Mouse (Mus musculus) gonadal fat pad, adult 2 months (tissue): ENCODE results near the gene Hbs1l. TPM values are rescaled to one million over a fixed set of nuclear protein-coding genes. Genes with fewer than 3 reads are reported as not detected.

Experiments
- DNase-seq: peaks from one replicate; pipeline ENCODE4 v3.0.0-alpha.2; 2012; ENCODE audit warnings: low read depth
- polyA plus RNA-seq: library from polyadenylated mRNA; depleted of rRNA; stranded (reverse); fragments of >200 nt; gene quantifications from 2 replicates; pipeline ENCODE4 v1.2.3, GENCODE M21; 2012; rRNA removed

Hbs1l gene
- polyA plus RNA-seq, result 15.2 and 17.4 TPM in 2 replicates

DNA sequence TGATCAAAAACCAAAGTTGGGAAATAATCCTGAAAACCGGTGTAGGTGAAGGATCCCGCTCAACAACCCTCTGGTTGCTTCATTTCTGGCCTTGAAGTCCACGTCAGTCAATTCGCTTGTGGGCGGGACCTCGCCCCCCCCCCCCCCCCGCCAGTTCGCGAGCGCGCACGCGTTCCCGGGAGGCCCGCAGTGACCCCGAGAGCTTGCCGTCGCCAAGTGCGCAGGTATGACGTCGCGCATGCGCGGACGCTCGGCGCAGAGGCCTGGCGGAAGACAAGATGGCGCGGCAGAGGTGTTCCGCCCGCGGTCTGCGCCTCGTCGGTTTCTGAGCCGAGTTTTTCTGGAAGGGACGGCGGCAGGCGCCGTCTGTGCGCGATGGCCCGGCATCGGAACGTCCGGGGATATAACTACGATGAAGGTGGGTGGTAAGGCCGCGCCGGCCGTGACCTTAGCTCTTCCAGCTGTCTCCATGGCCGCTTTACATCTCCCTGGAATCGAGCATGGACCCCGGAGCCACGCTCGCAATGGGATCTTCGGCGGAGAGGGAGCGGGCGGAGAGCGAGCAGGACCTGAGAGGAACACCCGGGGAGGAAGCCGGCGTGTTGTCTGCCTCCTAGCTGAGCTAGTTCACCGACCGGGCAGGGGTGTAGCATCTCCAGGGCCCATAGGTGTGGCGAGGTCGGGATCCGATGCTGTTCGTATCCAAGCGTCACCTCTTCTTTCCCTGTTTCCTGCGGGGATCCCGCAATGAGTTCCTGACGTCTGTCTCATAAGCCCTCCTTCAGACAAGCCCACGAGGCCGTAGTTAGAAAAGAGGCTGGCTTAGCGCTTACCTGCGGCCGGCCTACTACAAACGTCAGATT is at the start of gene Hbs1l:
Hbs1l (plus strand) TSS at position 221 of the 863 bp plus-strand sequence.
- DNase-seq, result no peak

DNA sequence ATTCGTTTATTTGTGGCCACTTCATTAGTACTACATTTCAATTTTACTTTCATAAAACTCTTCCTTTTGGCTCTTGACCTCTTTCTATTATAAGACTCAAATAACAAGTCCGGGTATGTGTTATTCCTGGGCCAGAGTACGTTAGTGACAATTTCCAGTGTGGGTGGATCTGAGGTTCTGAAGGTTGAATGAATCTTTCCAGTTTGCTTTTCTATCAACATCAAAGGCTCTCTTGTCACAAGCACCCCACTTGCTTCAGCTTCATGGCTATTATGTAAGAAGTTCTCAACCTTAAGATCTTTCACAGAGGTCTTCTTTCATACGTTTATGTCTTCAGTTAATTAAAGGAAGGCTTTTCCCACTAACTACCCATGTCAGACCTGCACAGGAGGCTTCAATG is 47.2 kb upstream of the Hbs1l start:
- no peak for DNase-seq

DNA sequence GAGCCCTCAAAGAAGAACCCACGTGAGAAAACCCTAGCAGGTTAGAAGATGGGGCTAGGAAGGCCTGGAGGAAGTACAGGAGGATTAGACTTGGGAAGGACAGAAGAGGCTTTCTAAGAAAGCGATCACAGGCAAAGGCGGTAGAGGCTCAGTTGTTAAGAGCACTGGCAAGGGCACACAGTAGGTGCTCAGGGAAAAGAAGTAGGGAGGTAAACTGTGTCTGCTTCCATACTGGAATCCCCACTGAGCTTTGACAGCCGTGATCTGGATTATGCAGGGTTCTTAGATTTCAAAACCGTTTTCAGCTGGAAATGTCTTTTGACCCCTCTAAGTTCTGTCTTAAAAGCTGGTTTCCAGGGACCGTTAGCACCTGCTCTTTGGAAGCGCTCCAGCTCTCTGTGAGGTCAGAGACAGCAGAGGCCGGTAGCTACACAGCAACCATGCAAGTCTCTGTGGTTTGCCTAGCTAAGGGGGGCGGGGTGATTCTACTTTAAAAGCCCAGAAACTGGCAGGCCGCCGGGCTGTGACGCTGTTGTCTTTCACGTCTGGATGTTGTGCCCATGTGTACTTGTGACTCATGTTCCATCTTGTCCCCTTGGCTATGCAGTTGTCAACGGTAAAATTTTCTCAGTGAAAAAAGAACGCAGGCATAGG is 43.8 kb upstream of the Hbs1l start:
- no peak for DNase-seq

DNA sequence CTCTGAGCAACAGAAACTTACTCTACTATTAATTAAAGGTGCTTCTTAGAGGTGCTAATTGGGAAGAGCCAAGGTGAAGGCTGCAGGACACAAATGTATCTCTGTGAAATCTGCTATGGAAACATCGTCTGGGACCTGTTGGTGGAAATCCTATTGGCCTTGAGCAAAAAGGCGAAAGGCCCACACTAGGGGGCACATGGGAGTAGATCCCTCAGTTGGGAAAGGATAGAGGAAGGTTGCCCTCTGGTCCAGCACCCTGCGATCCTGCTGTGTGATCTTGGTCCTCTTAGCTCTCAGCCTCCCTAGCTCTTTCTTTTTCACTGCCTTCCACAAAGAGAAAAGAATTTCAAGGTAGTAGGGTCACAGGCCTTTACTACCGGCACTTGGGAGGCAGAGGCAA is 43.0 kb upstream of the Hbs1l start:
- DNase-seq, result no peak

DNA sequence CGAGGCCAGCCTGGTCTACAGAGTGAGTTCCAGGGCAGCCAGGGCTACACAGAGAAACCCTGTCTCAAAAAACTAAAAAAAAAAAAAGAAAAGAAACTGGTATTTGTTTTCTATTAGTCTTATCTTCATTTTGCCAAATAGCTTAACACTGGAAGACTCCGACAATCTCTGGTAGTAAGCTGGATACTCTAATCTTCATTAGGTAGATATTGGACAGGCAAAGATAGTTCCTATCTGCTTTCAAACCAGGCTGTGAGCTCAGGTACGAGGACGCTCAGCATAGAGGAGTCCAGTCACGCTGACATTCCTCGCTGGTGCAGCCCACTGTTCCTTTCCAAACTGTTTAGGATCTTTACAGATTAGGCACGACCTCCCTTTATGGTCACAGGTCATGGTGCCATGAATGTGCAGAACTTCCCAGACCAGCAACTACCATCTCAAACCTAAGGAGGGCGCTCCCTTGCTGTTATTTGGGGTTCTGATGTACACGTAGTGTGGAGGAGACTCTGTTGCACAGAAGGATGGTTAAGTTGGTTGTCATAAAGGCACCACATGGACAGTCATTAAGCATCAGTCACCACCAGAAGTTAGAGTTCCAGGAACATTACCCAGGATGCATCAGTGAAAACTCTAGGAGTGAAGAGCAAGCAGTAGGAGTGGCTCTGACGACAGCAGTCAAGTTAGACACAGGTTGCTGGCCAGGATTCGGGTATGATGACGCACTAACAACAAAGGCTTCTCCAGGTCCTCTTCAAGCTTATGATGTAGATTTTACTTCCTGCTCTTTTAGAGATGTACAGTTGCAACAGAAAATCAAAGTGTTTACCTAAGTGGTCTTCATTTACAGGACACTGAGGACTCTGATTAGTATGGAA is 41.3 kb upstream of the Hbs1l start:
- no peak for DNase-seq

DNA sequence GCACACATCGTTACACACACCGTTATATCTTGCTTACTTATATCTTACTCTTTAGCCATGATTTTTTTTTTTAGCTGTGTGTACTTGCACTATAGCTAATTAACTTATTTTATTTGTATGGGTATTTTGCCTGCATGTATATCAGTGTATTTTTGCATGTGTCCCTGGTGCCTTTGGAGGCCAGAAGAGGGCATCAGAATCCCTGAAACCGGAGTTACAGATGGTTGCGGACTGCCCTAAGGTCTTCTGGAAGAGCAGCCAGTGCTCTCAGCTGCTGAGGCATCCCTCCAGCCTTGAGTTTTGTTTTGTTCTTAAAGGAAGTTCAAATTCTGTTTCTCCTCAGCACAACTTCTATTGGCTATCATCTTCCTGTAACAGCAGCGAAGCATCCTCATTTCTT is 38.5 kb upstream of the Hbs1l start:
- DNase-seq, result no peak

DNA sequence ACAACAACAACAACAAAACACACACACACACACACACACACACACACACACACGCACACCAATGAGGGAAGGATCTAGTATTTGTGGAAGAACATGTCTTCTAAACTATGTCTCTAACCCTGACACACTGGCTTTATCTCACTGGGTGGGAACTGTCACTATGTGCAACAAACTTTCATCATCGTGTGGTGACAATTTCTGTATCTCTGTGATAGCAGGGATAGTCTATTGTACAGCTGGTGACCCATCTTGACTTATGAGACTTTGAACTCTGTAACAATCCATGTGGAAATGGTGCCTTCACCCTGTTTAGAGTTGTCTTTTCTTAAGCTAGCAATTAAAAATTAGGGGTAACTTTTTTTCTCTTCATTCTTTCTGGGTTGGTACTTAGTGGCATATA is 36.1 kb upstream of the Hbs1l start:
- no peak for DNase-seq

DNA sequence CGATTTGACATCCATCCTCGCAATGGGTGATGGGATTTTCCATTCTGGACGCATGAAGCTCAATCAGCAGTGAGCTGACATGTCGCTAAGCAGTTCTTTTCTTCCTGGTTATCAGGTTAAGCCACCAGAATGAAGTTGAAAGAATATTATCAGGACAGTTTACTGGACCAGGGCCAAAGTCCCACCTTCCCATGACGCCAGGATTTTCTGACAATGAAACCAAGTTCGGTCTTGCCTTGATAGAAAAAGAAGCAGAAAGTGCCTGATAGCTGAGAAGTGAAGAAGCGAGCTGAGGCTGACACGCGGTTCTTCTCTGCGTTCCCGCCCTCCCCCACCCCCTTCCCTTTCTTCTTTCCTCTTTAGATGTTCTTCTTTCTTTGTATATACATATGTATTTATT is 30.6 kb upstream of the Hbs1l start:
- DNase-seq, result no peak

DNA sequence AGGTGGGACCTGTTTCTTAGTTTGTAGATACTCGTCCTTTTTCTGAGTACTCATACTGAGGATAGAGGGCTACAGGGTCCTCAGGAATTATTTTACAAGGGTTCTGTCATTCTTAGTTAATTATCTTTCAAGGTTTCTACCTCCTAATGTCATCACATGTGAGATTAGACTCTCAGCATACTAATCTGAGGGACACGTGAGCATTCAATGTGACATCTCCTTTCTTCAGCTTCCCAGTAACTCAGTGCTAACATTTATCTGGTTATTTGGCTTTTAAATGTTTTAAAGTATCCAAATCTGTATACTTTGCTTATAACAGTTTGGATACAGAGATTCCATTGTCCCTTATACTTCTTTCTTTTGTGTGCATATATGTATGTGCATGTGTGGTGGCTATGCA is 28.3 kb upstream of the Hbs1l start:
- no peak for DNase-seq

DNA sequence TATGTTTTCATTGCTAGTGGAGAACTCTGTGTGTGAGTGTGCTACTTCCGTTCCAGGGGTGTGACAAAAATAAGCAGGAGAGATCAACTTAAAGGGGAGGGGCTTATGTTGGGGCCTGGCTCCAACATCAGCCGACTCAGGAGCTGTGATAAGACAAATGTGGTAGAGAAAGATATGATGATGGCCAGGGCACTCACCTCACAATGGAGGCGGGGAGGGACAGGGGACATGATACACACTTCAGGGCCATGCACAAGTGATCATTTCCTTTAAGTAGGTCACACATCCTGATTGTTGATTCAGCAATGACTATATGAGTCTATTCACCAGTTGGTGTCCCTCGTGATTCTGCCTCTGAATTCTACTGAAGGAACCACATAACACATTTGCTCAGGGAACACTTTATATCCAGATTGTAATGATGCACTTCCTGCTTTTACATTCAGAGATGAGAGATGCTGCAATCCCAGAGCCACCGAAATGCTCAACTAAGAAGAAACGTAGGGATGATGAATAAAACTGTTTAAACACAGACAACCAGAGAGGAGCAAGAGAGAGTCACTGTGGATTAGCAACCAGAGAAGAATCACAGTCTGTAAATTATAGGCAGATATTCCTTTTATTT is 26.9 kb upstream of the Hbs1l start:
- no peak for DNase-seq

DNA sequence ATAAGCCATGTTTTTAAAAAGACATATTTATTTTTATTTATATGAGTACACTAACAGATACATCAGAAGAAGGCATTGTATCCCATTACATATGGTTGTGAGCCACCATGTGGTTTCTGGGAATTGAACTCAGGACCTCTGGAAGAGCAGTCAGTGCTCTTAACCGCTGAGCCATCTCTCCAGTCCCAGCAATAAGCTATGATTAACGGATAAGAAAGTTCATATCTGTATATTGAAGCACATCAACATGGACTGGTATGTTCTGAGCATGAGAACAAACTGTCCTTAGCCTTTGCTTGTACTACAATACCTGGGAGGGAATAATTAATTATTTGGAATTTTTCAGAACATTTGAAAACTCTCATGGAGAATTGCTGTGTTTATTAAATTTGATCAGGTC is 25.9 kb upstream of the Hbs1l start:
- DNase-seq, result no peak

DNA sequence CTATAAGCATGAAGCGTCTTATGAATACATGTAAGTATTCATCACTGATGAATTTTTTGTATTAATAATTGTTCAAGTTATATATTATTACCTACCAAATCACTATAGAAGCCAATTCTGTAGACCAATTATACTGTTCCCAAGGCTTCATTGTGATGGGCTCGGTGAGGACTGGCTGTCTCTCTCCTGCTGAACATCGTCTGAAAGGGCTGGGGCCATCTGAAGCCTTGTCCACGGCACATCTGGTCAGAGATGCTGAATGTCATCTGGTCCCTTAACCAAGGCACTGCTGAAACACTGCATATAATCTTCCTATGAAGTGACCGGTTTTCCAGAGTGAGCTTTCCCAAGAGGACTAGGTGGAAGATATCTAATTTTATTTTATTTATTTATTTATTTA is 24.9 kb upstream of the Hbs1l start:
- no peak for DNase-seq

DNA sequence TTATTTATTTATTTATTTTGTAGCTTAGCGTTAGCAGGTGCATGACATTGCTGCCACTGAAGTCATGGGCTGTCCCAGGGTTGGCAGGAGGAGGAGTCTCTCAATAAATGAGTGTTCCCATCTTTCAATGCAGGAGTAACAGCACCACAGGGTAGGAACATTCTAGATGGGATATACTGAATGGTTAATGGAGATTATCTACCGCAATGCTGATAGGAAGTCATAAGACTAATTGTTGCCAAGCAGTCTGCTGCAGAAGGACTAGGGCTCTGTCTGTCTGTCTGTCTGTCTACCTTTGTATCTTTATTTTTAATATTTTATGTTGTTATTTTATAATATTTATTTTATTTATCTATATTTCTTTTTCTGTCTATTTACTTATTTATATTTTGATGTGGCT is 24.5 kb upstream of the Hbs1l start:
- no peak for DNase-seq

DNA sequence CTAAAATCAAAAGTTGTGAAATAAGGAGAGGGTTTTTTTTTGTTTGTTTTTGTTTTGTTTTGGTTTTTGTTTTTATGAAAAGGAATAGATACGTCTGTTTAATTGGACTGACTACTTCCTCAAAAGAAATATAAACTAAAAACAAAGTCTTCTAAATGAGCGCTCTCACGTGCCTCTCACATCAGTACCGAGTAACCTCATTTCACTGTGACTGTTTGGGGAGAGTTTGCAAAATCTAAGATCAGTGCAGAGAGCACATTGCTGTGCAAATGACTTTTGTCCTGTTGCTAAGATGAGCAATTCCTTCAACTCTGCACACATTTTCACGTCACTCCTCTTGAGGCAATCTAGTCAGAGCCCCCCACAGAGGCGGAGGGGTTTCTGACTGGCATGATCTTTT is 24.0 kb upstream of the Hbs1l start:
- DNase-seq, result no peak

DNA sequence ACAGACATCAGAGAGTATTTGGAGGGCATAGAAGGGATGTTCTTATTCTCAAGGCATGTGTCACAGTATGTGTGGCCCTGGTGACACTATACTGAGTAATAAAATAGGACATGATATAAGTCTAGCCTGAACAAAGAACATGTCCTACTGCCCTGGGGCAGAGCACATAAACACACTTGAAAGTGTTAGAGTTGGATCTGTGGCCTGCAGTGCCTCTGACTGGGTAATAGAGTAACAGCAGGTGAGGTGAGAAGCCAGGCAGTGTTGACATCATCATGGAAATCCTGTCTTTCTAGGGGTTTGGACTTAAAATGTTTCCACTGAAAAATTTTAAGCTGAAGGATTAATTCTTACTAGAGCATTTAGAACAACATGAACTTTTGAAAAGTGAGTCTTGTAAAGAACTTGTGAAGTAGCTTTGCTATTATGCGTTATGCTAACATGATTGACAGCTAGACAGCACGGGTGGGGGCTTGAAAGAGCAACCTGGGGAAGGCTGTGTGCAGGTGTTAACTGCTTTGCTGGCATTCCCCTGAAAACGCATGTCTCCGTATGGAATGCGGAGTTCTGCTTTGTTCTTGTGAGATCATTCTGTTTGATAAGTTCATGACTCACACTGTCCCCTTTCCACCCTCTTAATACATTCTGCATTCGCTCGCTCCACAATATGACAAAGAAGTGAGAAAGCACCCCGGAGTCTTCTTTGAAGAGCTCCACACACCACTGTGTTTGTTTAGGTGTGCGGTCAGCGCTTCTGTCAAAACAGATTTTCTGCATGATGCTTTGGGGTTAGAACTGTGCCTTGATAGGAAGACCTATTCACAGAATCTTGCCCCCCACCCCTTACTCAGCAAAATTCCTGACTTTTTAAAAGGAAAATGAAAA is 8.3 kb upstream of the Hbs1l start:
- no peak for DNase-seq

DNA sequence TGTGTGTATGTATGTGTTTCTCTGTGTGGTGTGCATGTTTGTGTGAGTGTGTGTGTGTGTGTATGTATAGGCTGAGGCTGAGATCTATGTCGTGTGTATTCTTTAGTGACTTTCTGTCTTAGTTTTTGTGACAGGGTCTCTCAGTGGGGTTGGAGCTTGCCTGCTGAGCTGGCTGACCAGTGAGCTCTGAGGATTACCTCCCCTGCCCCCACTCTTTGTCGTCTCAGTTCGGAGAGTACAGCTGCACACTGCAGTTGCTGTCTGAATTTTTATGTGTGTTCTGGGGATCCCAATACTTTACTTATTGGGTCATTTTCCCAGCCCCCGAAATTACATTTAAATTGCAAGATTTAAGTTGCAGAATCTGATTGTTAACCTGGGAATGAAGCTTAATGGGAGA is 4.6 kb upstream of the Hbs1l start:
- DNase-seq, result no peak

DNA sequence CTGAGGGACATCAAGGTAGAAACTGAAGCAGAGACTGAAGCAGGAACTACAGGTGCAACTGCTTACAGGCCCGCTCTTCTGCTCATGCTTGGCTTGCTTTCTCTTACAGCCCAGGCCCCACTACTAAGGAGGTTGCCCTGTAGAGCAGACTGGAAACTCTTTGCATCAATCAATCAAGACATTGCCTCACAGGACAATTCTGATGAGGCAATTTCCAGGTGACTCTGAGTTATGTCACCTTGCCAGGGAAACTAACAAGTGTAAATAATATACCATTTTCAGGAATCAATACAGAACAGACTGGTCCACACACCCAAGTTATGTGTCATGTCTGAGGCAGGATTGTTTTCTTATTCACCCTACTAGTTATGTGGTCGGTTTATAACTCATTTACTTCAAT is 1.6 kb upstream of the Hbs1l start:
- no peak for DNase-seq

DNA sequence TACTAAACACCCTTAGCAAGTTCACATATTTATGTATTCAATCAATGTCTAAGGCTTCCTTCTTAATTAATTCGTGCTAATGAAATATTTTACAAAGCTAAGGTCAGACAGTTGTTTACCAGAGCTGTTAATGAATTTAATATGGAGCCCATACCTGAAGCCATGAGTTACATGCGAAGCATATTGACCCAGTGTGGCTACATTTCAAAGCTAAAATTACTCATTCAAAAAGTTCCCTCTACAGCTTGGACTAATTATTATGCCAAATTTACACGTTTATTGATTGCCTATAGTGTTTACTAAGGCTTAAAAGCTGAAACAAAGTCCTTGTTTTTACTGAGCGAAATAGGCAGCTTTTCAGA is 401 bp upstream of the Hbs1l start:
- DNase-seq, result no peak

DNA sequence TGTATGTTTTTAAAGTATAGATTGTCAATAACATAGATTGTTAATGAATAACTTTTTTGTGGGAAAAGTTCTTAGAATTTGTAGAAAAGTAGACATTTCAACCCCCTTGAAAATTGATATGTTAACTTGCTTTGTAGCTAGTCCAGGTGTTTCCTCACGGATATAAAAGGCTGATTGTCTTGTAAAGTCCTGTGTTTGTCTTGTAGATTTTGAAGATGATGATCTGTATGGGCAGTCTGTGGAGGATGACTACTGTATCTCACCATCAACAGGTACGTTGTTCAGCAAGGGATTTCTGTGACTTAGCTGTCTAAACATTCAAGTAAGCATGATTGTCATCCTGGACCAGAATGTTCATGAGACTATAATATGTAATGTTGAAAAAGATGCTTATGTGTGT is 3.2 kb downstream of the Hbs1l start:
- DNase-seq, result no peak

DNA sequence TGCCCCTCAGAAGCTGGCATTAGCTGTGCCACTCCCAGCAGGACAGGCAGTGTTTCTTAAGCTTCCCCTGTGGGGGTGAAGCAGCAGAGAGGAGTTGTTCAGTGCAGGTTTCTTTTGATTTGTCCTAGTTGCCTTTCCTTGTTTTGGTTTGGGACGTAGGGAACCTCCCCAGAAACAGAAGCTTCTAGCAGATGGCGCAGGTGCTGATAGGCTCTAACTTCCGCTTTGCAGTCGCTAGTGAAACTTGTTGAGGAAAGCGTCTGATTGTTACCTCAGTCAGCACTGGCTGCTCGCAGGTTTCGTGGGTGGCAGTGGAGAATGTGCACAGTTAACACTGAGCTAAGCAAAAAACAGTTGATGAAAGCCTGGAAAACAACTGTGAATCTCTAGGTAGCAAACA is 6.0 kb downstream of the Hbs1l start:
- no peak for DNase-seq
